Mouse (Mus musculus) olfactory bulb, adult 2 months (tissue): ENCODE measurements around the gene Pla2g4f.

Experiments used
- CTCF ChIP-seq: fragments of 200-500 bp; IDR thresholded peaks from 2 replicates; pipeline ENCODE4 v1.5.1; 2012; ENCODE audit warnings: low read depth, mild to moderate bottlenecking, low read length, moderate library complexity; ENCODE audit not compliant: insufficient read depth
- POLR2A ChIP-seq: fragments of 200-500 bp; IDR thresholded peaks from 2 replicates; pipeline ENCODE4 v1.6.1; 2012; ENCODE audit warnings: mild to moderate bottlenecking, low read depth, low read length, moderate library complexity; ENCODE audit not compliant: insufficient read depth

- TF ChIP-seq POLR2A (no peak), CTCF (no peak)
Observed at GRCm38 (mm10) chr2:120276951-120277350, 37.0 kb downstream of the Pla2g4f start.
